Mouse (Mus musculus): ENCODE measurements around the gene Afap1l2. TPM values are rescaled to one million over a fixed set of nuclear protein-coding genes. Genes with fewer than 3 reads are reported as not detected.

The Afap1l2 gene
- total RNA-seq, 4 experiments from 2014 or later = 2.8 to 4.4 (median 3.5) TPM

DNA sequence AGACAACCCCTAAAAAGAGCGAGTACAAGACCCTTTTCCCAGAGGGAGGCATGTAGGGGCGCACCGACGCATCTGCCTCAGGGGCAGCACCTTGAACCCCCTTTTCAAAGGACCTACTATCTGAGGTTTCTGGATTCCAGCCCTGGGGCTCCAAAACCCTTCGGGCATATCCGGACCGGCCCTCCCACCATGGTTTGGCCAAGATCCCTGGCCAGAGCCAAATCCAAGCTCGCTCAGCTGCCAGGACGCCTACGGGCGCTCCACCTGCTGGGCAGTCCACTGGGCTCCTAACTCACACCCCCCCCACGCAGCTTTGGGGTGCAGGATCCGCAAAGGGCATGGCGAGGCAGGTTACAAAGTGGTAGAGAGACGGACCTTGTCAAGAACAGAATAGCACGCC is 737 bp downstream of the Afap1l2 start:
- no peak for DNase-seq (ENCODE audit: low spot score)

DNA sequence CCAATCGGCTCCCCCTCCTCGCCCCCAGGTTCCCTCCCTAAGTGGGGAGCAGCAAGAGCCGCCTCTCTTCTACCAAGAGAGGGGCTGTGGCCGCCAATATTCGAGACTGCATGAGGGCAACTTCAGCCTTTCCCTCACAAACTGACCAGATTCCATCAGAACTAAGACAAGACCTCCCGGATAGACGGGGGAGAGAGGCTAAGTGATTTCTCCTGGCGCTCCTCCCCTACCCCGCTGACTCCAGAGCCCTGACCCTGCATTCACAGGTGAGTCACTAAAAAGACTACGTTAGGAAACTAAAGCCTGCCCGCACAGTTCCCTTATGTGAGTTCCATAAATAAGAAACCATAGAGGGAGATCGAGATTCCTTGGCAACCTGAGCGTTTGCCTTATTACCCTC is 1.2 kb downstream of the Afap1l2 start:
- no peak for DNase-seq (ENCODE audit: low spot score)

GRCm38 (mm10) chr19:57005062-57005461 is 3.0 kb downstream of the Afap1l2 start:
- DNase-seq (ENCODE audit: low spot score) = peak; percentile 74

GRCm38 (mm10) chr19:57003460-57003810 is 4.6 kb downstream of the Afap1l2 start:
- no peak for DNase-seq (ENCODE audit: low spot score)

- no peak for DNase-seq (ENCODE audit: low spot score)
These were observed 5.1 kb downstream of the Afap1l2 start for GRCm38 (mm10) chr19:57002741-57003459.

DNA sequence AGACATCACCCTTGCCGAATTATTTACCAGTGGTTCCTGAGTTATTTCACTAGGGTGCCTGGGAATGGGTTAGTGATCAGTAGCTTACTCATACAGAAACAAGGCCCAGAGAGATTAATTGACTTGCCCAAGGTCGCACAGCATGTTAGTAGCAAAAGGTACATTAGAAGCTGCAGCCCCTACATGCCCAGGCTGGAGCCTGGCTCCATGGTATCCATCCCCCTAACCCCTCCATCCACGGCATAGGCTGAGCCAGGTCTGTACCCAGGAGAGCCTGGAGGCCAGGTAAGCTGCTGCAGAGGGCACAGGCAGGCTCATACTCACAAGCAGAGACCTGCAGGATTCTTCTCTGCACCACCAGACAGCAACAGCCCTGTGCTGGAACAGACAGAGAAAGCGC is 6.1 kb downstream of the Afap1l2 start:
- no peak for DNase-seq (ENCODE audit: low spot score)

DNA sequence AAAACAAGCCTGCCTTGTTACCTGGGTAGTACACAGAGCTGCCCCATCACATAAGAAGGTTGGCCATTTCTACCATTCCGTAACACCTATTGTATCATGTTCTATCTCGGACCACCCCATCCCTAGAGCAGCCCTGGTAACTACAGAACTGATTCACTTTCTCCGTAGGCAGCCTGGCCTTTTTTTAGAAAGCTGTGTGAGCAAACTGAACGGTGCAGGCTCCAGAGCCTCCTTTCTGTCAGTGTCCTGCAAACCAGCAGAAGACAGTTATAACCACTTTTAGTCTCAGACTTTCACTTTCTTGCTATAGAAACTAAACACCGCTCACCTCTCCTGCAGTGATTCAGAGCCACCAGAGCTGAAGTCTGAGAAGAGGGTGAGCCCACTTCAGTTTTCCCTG is 7.4 kb downstream of the Afap1l2 start:
- no peak for DNase-seq (ENCODE audit: low spot score)

DNA sequence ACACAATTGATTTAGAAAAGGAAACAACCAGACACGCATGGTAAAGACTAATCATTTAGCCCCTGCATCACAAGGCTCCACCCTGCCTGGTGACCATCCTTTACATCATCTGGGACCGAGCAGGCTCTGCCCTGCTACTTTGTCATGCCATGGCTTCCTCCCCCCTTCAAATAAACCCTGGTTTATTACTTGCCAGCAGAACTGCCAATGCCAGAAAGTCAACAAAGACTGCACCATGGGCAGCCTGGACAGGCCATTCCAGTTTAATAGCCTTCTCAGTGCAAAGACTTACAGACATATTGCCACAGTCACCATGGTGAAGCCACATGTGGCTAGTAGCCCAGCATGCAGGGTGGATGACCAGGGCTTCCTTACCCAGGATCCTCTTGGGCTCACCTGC is 8.2 kb downstream of the Afap1l2 start:
- DNase-seq (ENCODE audit: low spot score) = no peak

- DNase-seq (ENCODE audit: low spot score) = no peak
These were observed 9.1 kb downstream of the Afap1l2 start for GRCm38 (mm10) chr19:56998910-56999309.

- no peak for DNase-seq (ENCODE audit: low spot score)
These were observed 9.7 kb downstream of the Afap1l2 start for GRCm38 (mm10) chr19:56998331-56998730.

- peak; percentile 33 for DNase-seq (ENCODE audit: low spot score)
These were observed 10.8 kb downstream of the Afap1l2 start for GRCm38 (mm10) chr19:56997164-56997599.

DNA sequence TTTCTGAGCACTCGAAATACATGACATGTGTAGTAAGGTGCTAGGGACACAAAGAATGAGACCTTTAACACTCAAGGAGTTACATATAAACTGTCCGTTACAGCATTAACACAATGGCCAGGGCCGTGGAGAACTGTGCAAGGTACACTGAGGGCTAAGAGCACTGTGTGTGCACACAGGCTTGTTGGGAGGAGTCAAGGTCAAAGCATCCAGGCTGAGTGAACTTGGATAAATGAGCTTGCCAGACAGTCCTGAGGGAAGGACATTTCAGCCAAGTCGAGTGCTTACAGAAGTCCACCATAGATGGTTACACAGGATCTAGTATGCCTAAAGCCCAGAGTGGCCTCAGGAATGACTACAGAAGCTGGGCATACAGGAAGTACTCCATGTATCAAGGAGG is 12.6 kb downstream of the Afap1l2 start:
- DNase-seq (ENCODE audit: low spot score) = no peak

DNA sequence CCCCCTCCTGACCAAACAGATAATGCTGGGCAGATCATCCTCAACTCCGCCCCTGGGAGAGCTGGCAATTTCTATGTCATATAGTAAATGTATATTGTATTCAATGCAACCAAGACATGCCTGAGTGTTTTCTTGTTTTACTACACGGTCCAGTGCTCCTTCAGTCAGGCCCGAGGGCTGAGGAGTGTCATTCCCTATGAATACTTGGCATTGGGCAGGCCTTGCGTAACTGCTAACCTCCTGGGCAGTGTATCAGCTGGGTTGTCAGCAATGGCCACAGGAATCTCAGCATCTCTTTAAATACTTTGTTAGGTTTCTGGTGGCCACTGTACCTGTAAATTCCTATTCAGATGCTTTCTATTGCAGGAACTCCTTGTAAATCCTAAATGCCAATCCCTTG is 13.4 kb downstream of the Afap1l2 start:
- DNase-seq (ENCODE audit: low spot score) = no peak

GRCm38 (mm10) chr19:56993763-56994162 is 14.3 kb downstream of the Afap1l2 start:
- no peak for DNase-seq (ENCODE audit: low spot score)

DNA sequence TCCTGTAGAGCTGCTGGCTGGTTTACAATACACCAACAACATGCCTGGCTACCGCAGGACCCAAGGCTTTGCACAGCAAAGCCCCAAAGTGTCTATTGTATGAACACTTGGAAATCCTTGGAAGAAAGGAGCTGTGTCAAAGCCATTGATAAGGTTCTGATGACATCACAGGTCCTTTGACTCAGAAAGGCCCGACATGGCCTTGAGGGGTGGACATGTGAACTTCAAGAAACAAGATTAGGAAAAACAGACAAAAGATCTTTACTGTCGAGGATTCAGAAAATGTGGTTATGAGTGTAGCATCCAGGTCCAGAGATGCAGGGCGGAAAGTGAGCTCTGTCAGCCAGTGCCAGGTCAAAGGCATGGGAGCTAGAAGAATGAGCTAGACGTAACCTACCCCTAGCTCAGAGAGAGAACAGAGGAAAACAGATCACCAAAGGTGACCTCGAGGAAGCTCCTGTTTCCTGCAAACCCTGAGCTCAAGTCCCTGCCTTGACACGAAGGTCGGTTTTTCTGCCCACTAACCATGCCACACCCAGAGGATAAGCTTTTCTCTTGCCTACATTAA is 15.0 kb downstream of the Afap1l2 start:
- no peak for DNase-seq (ENCODE audit: low spot score)

DNA sequence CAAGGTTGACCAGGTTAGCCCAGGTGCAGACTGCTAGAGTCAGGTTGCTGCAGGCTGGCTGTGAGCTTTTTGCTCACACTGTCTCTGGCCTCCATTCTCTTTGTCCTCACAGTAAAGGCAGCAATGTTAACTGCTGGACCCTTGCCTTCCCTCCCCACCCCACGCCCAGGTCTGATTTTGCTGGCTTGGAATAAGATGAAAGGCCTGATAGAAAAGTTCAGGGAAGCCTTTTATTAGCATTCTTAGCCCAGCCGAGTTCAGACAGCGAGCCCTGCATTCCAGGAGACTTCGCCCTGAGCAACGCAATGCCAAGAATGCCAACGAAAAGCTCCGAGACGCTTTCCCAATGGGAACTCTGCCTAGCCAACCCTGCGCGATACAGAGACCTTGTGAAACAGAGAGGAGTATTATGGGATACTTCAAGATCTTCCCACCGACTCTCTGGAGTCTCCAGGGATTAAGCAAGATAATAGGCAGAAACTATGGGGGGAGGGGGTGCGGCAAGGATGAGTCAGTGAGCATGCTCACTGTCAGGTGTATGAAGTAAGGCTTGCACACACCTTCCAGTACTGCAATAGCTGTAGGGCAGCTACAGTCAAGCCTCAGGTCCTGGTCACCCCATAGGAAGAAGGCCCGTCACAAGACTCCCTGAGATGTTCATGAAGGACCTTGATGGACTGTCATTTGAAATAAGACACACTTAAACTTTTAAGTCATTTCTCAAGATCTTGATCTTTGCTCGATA is 17.5 kb downstream of the Afap1l2 start:
- no peak for DNase-seq (ENCODE audit: low spot score)

DNA sequence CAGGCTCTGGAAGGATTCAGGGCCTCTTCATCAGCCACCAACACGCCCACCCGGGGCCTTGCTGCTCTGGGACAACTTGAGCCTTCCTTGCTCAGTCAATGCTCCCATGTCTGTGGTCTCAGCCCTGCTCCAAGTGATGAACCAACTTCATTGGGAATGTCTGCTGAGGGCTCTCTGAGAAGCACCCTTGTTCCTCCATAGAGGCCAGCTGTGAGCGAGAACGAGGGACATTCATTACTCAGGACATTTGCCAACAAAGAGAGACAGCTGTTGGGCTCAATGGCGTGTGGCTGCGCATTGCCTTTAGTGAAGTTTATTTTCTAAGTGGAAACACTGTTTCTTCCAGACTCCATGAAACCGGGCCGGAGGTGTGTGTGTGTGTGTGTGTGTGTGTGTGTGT is 18.9 kb downstream of the Afap1l2 start:
- DNase-seq (ENCODE audit: low spot score) = no peak

GRCm38 (mm10) chr19:56984229-56984628 is 23.8 kb downstream of the Afap1l2 start:
- peak; percentile 44 for DNase-seq (ENCODE audit: low spot score)

- DNase-seq (ENCODE audit: low spot score) = no peak
These were observed 24.3 kb downstream of the Afap1l2 start for GRCm38 (mm10) chr19:56983757-56984156.

- DNase-seq (ENCODE audit: low spot score) = no peak
These were observed 26.3 kb downstream of the Afap1l2 start for GRCm38 (mm10) chr19:56981760-56982159.

- no peak for DNase-seq (ENCODE audit: low spot score)
These were observed 27.2 kb downstream of the Afap1l2 start for GRCm38 (mm10) chr19:56980803-56981202.

- peak; percentile 53 for DNase-seq (ENCODE audit: low spot score)
These were observed 30.8 kb downstream of the Afap1l2 start for GRCm38 (mm10) chr19:56976962-56977948.
